Mouse (Mus musculus): ENCODE results near the gene Dld. TPM values are rescaled to one million over a fixed set of nuclear protein-coding genes. Genes with fewer than 3 reads are reported as not detected.

Dld gene
- polyA plus RNA-seq, 1 experiment, result 109 TPM

GRCm38 (mm10) chr12:31318409-31318963, 32.8 kb downstream of the Dld start:
- Histone ChIP-seq H3K4me1 (ENCODE audit: control insufficient read depth, insufficient read depth, low read length) (peaks cover 9% of the 10 kb centered on the region; the same call in 1 of the 2 replicates), H3K27ac (ENCODE audit: insufficient read depth, low read length) (no peak overlapping the region), H3K27me3 (ENCODE audit: control insufficient read depth, insufficient read depth, low read length) (no peaks in the 10 kb centered on the region), H3K4me3 (replicated peaks; ENCODE audit: insufficient read depth, low read depth, low read length) (no peak overlapping the region)
- TF ChIP-seq POLR2A (IDR thresholded peaks at IDR 0.05; ENCODE audit: borderline replicate concordance, insufficient read depth, low read length) (no peak), CTCF (IDR thresholded peaks at IDR 0.05; ENCODE audit: borderline replicate concordance, insufficient read depth, low read depth, low read length) (no peak)
- WGBS, result 43% methylated on average over 10 of the region's 10 CpGs
- DNase-seq, result no peak

- DNase-seq, result no peak
- Histone ChIP-seq H3K27me3 (ENCODE audit: control insufficient read depth, insufficient read depth, low read length) (no peaks in the 10 kb centered on the region), H3K27ac (ENCODE audit: insufficient read depth, low read length) (no peak overlapping the region), H3K4me3 (replicated peaks; ENCODE audit: insufficient read depth, low read depth, low read length) (no peak overlapping the region), H3K4me1 (ENCODE audit: control insufficient read depth, insufficient read depth, low read length) (peaks cover 9% of the 10 kb centered on the region; the same call in 1 of the 2 replicates)
- TF ChIP-seq CTCF (IDR thresholded peaks at IDR 0.05; ENCODE audit: borderline replicate concordance, insufficient read depth, low read depth, low read length), result no peak
- TF ChIP-seq POLR2A (IDR thresholded peaks at IDR 0.05; ENCODE audit: borderline replicate concordance, insufficient read depth, low read length), result no peak
- 40% methylated on average over 7 of the region's 7 CpGs for WGBS
Measured at GRCm38 (mm10) chr12:31317670-31318408, 33.4 kb downstream of the Dld start.

GRCm38 (mm10) chr12:31315961-31316360, 35.3 kb downstream of the Dld start:
- H3K27me3 ChIP-seq (ENCODE audit: control insufficient read depth, insufficient read depth, low read length), result no peaks in the 10 kb centered on the region
- DNase-seq, result no peak
- H3K4me1 ChIP-seq (ENCODE audit: control insufficient read depth, insufficient read depth, low read length), result peaks cover 3% of the 10 kb centered on the region; the same call in 1 of the 2 replicates
- TF ChIP-seq POLR2A (IDR thresholded peaks at IDR 0.05; ENCODE audit: borderline replicate concordance, insufficient read depth, low read length) (no peak), CTCF (IDR thresholded peaks at IDR 0.05; ENCODE audit: borderline replicate concordance, insufficient read depth, low read depth, low read length) (no peak)
- 14% methylated on average over 6 of the region's 6 CpGs for whole genome bisulfite sequencing
- no peak overlapping the region for H3K4me3 ChIP-seq (replicated peaks; ENCODE audit: insufficient read depth, low read depth, low read length)
- H3K27ac ChIP-seq (ENCODE audit: insufficient read depth, low read length), result no peak overlapping the region

- WGBS, result 97% methylated on average over 7 of the region's 7 CpGs
Measured at GRCm38 (mm10) chr12:31314310-31314709, 36.9 kb downstream of the Dld start.

GRCm38 (mm10) chr12:31313136-31313535, 38.1 kb downstream of the Dld start:
- no peak overlapping the region for H3K27ac ChIP-seq (ENCODE audit: insufficient read depth, low read length)
- H3K27me3 ChIP-seq (ENCODE audit: control insufficient read depth, insufficient read depth, low read length), result no peaks in the 10 kb centered on the region
- no peak overlapping the region for H3K4me3 ChIP-seq (replicated peaks; ENCODE audit: insufficient read depth, low read depth, low read length)
- TF ChIP-seq POLR2A (IDR thresholded peaks at IDR 0.05; ENCODE audit: borderline replicate concordance, insufficient read depth, low read length) (no peak), CTCF (IDR thresholded peaks at IDR 0.05; ENCODE audit: borderline replicate concordance, insufficient read depth, low read depth, low read length) (no peak)
- DNase-seq, result no peak
- H3K4me1 ChIP-seq (ENCODE audit: control insufficient read depth, insufficient read depth, low read length), result no peaks in the 10 kb centered on the region
- 61% methylated on average over 4 of the region's 4 CpGs for WGBS

More at GRCm38 (mm10) chr12:31314310-31314709, 36.9 kb downstream of the Dld start:
- TF ChIP-seq POLR2A (IDR thresholded peaks at IDR 0.05; ENCODE audit: borderline replicate concordance, insufficient read depth, low read length) (no peak), CTCF (IDR thresholded peaks at IDR 0.05; ENCODE audit: borderline replicate concordance, insufficient read depth, low read depth, low read length) (no peak)
- no peaks in the 10 kb centered on the region for H3K27me3 ChIP-seq (ENCODE audit: control insufficient read depth, insufficient read depth, low read length)
- no peaks in the 10 kb centered on the region for H3K4me1 ChIP-seq (ENCODE audit: control insufficient read depth, insufficient read depth, low read length)
- no peak overlapping the region for H3K27ac ChIP-seq (ENCODE audit: insufficient read depth, low read length)
- no peak overlapping the region for H3K4me3 ChIP-seq (replicated peaks; ENCODE audit: insufficient read depth, low read depth, low read length)
- DNase-seq, result no peak

- H3K4me3 ChIP-seq (replicated peaks; ENCODE audit: insufficient read depth, low read depth, low read length), result no peak overlapping the region
- WGBS, result 87% methylated on average over 5 of the region's 5 CpGs
- no peaks in the 10 kb centered on the region for H3K27me3 ChIP-seq (ENCODE audit: control insufficient read depth, insufficient read depth, low read length)
- no peak overlapping the region for H3K27ac ChIP-seq (ENCODE audit: insufficient read depth, low read length)
- H3K4me1 ChIP-seq (ENCODE audit: control insufficient read depth, insufficient read depth, low read length), result 0 out of 2 replicates have a peak, but pooled peaks cover 4% of the 10 kb centered on the region
- TF ChIP-seq CTCF (IDR thresholded peaks at IDR 0.05; ENCODE audit: borderline replicate concordance, insufficient read depth, low read depth, low read length) (no peak), POLR2A (IDR thresholded peaks at IDR 0.05; ENCODE audit: borderline replicate concordance, insufficient read depth, low read length) (no peak)
- DNase-seq, result peak in 1 of 2 experiments; percentile 29
Measured at GRCm38 (mm10) chr12:31312281-31312680, 39.0 kb downstream of the Dld start.

GRCm38 (mm10) chr12:31311671-31312265, 39.5 kb downstream of the Dld start:
- TF ChIP-seq CTCF (IDR thresholded peaks at IDR 0.05; ENCODE audit: borderline replicate concordance, insufficient read depth, low read depth, low read length), result no peak
- TF ChIP-seq POLR2A (IDR thresholded peaks at IDR 0.05; ENCODE audit: borderline replicate concordance, insufficient read depth, low read length), result no peak
- no peak for DNase-seq
- Histone ChIP-seq H3K27ac (ENCODE audit: insufficient read depth, low read length) (no peak overlapping the region), H3K27me3 (ENCODE audit: control insufficient read depth, insufficient read depth, low read length) (no peaks in the 10 kb centered on the region), H3K4me3 (replicated peaks; ENCODE audit: insufficient read depth, low read depth, low read length) (no peak overlapping the region), H3K4me1 (ENCODE audit: control insufficient read depth, insufficient read depth, low read length) (peaks cover 8% of the 10 kb centered on the region; the same call in 1 of the 2 replicates)
- WGBS, result 75% methylated on average over 9 of the region's 9 CpGs

All from cerebellum, adult 2 months (tissue).